ENCODE assay signal across 27 mouse cellular contexts in the genomic region with DNA sequence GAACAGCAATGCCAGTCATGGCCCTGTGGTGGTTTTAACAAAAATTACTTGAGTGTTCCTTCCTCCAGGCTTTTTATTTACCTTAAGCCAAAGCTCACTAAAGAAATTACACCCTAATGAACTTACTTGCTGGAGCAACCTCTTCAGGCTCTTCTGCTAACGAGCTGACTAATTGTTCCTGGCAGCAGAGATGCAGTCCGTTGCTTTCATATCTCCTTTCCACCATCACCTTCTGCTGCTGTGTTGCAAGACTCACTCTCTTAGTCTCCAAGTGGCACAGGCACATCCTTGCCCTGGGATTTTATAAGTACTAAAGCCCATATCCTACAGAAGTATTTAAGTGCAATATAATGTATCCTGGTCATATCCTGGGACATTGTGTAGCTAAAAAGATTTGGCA.
A peak's percentile ranks its signal among the peaks of the same experiment; 100 is the strongest.
DNase-seq lines count a peak whose midpoint lies in the region; ATAC-seq and TF ChIP-seq lines count a peak whose summit lies in the region.
"Had no signal": no experiment of that assay in that cellular context is flagged by ENCODE, and none has a peak within 500 bp of the region (broad histone marks: within the 10 kb centered on the region; RNA-seq: fewer than 3 reads in every experiment).

No protein-coding gene starts in this region.

- H3K79me2 ChIP-seq in MEL (ENCODE audit: control insufficient read depth, insufficient read depth, low read length, poor library complexity): no peaks in the 10 kb centered on the region

- 0 out of 2 replicates have a peak overlapping the region, but pooled peaks have one; percentile 28 for H3K27ac ChIP-seq in forebrain, embryonic 13.5 days
- H3K27ac ChIP-seq in forebrain, embryonic 10.5 days: no peak overlapping the region
- H3K27ac ChIP-seq in MEL (ENCODE audit: control insufficient read depth, low read depth, low read length): peak overlapping the region; percentile 71; the same call in 1 of the 2 replicates
- H3K27ac ChIP-seq: embryonic facial prominence, embryonic 15.5 days; heart, embryonic 13.5 days; hindbrain, embryonic 14.5 days; kidney, postnatal 0 days; liver, embryonic 12.5 days; midbrain, embryonic 15.5 days; neural tube, embryonic 12.5 days; stomach, embryonic 15.5 days had no signal

- no peak overlapping the region for H3K9ac ChIP-seq in forebrain, embryonic 13.5 days
- no peak overlapping the region; the same call in 1 of the 2 replicates for H3K9ac ChIP-seq in MEL (ENCODE audit: control insufficient read depth, low read depth, low read length, poor library complexity, severe bottlenecking)
- H3K9ac ChIP-seq: embryonic facial prominence, embryonic 15.5 days; forebrain, postnatal 0 days; heart, embryonic 13.5 days; hindbrain, embryonic 14.5 days; liver, embryonic 12.5 days; midbrain, embryonic 15.5 days; neural tube, embryonic 12.5 days; stomach, embryonic 15.5 days had no signal

- peak; percentile 44; the same call in 1 of the 2 replicates for ATAC-seq in forebrain, embryonic 13.5 days
- peak; percentile 48; the same call in 1 of the 2 replicates for ATAC-seq in erythroid progenitor cell, adult 5-6 weeks (replicated peaks; ENCODE audit: low FRiP score, poor library complexity, severe bottlenecking)
- ATAC-seq in megakaryocyte, adult 5-6 weeks (ENCODE audit: poor library complexity, severe bottlenecking): peak; percentile 77
- ATAC-seq: CD4-positive, CD25-positive, alpha-beta regulatory T cell, adult 4 months; forebrain, postnatal 0 days; liver, embryonic 12.5 days; midbrain, embryonic 15.5 days had no signal

- no peaks in the 10 kb centered on the region for H3K9me3 ChIP-seq in forebrain, embryonic 13.5 days (replicated peaks)
- H3K9me3 ChIP-seq in forebrain, embryonic 10.5 days: no peaks in the 10 kb centered on the region
- no peaks in the 10 kb centered on the region for H3K9me3 ChIP-seq in MEL (replicated peaks; ENCODE audit: insufficient read depth, low read length)
- H3K9me3 ChIP-seq: embryonic facial prominence, embryonic 15.5 days; heart, embryonic 13.5 days; liver, embryonic 12.5 days; midbrain, embryonic 15.5 days; neural tube, embryonic 12.5 days; stomach, embryonic 15.5 days had no signal

- peak; percentile 90 to 91 for TF ChIP-seq EP300 in MEL (IDR thresholded peaks at IDR 0.05; ENCODE audit: low read depth in 1 of 2, low read length in 2 of 2)

- H3K27me3 ChIP-seq in forebrain, embryonic 13.5 days: no peaks in the 10 kb centered on the region
- H3K27me3 ChIP-seq in forebrain, embryonic 10.5 days (ENCODE audit: poor library complexity, severe bottlenecking): no peaks in the 10 kb centered on the region
- H3K27me3 ChIP-seq in MEL (ENCODE audit: control insufficient read depth in 1 of 2, insufficient read depth in 2 of 2, low read length in 2 of 2): no peaks in the 10 kb centered on the region
- H3K27me3 ChIP-seq: embryonic facial prominence, embryonic 15.5 days; heart, embryonic 13.5 days; liver, embryonic 12.5 days; midbrain, embryonic 15.5 days; neural tube, embryonic 12.5 days; stomach, embryonic 15.5 days had no signal

- TF ChIP-seq POLR2A in MEL (IDR thresholded peaks at IDR 0.05; ENCODE audit: control insufficient read depth in 1 of 2, insufficient read depth in 1 of 2, low read depth in 1 of 2, low read length in 2 of 2, poor library complexity in 1 of 2): no peak

- DNase-seq in forebrain, embryonic 10.5 days (ENCODE audit: extremely low spot score, low spot score): no peak
- DNase-seq in MEL (ENCODE audit: low read depth, low spot score): peak; percentile 88
- no peak for DNase-seq in adrenal gland, postnatal 4 days (ENCODE audit: low spot score in 2 of 2)
- no peak for DNase-seq in heart, postnatal 10 days
- DNase-seq in heart, postnatal 25 days (ENCODE audit: low spot score): no peak
- DNase-seq: adrenal gland, adult 8-10 months; cerebellum, adult 9-10 months; forebrain, postnatal 0 days; heart, adult 18-20 months; heart, postnatal 36 days; kidney, adult 2 months; lung, adult 18-20 months; lung, postnatal 14 days; right cerebral cortex, adult 18-20 months; thymus, postnatal 36 days had no signal

- intact Hi-C loops in heart, postnatal 10 days (cut with DNase I): no loop called here
- intact Hi-C loops in heart, postnatal 25 days (cut with DNase I): no loop called here

- 24% methylated on average over 2 of the region's 2 CpGs for WGBS in forebrain, embryonic 13.5 days
- WGBS in forebrain, embryonic 10.5 days: 49% methylated on average over 2 of the region's 2 CpGs

- TF ChIP-seq RAD21 in MEL (IDR thresholded peaks at IDR 0.05; ENCODE audit: low read depth, low read length): no peak

- H3K36me3 ChIP-seq in forebrain, embryonic 13.5 days (ENCODE audit: poor library complexity, severe bottlenecking): no peaks in the 10 kb centered on the region
- no peaks in the 10 kb centered on the region for H3K36me3 ChIP-seq in forebrain, embryonic 10.5 days (replicated peaks)
- H3K36me3 ChIP-seq in MEL (ENCODE audit: control insufficient read depth in 1 of 2, insufficient read depth in 2 of 2, low read length in 2 of 2): peaks cover 0 to 26% of the 10 kb centered on the region in 2 experiments; a peak in 2 of 4 replicates
- H3K36me3 ChIP-seq: embryonic facial prominence, embryonic 15.5 days; heart, embryonic 13.5 days; liver, embryonic 12.5 days; midbrain, embryonic 15.5 days; neural tube, embryonic 12.5 days; stomach, embryonic 15.5 days had no signal

- H3K4me3 ChIP-seq in forebrain, embryonic 13.5 days: no peak overlapping the region
- no peak overlapping the region for H3K4me3 ChIP-seq in forebrain, embryonic 10.5 days
- no peak overlapping the region for H3K4me3 ChIP-seq in MEL (ENCODE audit: control insufficient read depth in 1 of 2, insufficient read depth in 1 of 2, low read depth in 2 of 2, low read length in 2 of 2)
- H3K4me3 ChIP-seq: embryonic facial prominence, embryonic 15.5 days; heart, embryonic 13.5 days; liver, embryonic 12.5 days; midbrain, embryonic 15.5 days; neural tube, embryonic 12.5 days; stomach, embryonic 15.5 days had no signal

- TF ChIP-seq CTCF in MEL (IDR thresholded peaks at IDR 0.05 in 2 of 3, conservative IDR thresholded peaks at IDR 0.05 in 1 of 3; ENCODE audit: control insufficient read depth in 1 of 3, insufficient read depth in 1 of 3, low read depth in 2 of 3, low read length in 3 of 3, poor library complexity in 1 of 3, severe bottlenecking in 1 of 3): no peak

- no peak overlapping the region for H3K4me2 ChIP-seq in forebrain, embryonic 13.5 days
- H3K4me2 ChIP-seq: embryonic facial prominence, embryonic 15.5 days; heart, embryonic 13.5 days; hindbrain, embryonic 14.5 days; liver, embryonic 12.5 days; midbrain, embryonic 15.5 days; neural tube, embryonic 12.5 days; stomach, embryonic 15.5 days had no signal

- peaks cover 30% of the 10 kb centered on the region for H3K4me1 ChIP-seq in forebrain, embryonic 13.5 days
- H3K4me1 ChIP-seq in forebrain, embryonic 10.5 days: peaks cover 34% of the 10 kb centered on the region
- peaks cover 20 to 22% of the 10 kb centered on the region in 2 experiments for H3K4me1 ChIP-seq in MEL (ENCODE audit: control insufficient read depth in 1 of 2, insufficient read depth in 2 of 2, low read length in 2 of 2)
- H3K4me1 ChIP-seq: heart, embryonic 13.5 days; liver, embryonic 12.5 days; neural tube, embryonic 12.5 days; stomach, embryonic 15.5 days had no signal

TF ChIP-seq in MEL, 35 proteins besides CTCF, POLR2A, EP300 and RAD21 (continues in another document):
- TF ChIP-seq POLR2AphosphoS2 (IDR thresholded peaks at IDR 0.05; ENCODE audit: low read length) (no peak), MEF2A (IDR thresholded peaks at IDR 0.05; ENCODE audit: extremely low read depth, insufficient replicate concordance, low read depth, low read length, poor library complexity, severe bottlenecking) (no peak), SMC3 (IDR thresholded peaks at IDR 0.05; ENCODE audit: low read depth, low read length) (no peak), NELFE (IDR thresholded peaks at IDR 0.05; ENCODE audit: low read depth, low read length) (no peak), MAX (IDR thresholded peaks at IDR 0.05; ENCODE audit: low read length) (no peak), ELF1 (IDR thresholded peaks at IDR 0.05; ENCODE audit: low read depth, low read length) (no peak), NRF1 (IDR thresholded peaks at IDR 0.05; ENCODE audit: insufficient read depth, low read depth, low read length, poor library complexity, severe bottlenecking) (no peak), POLR2AphosphoS5 (IDR thresholded peaks at IDR 0.05; ENCODE audit: borderline replicate concordance, low read depth, low read length) (no peak), ZMIZ1 (IDR thresholded peaks at IDR 0.05; ENCODE audit: low read depth, low read length) (no peak), MYC (IDR thresholded peaks at IDR 0.05; ENCODE audit: low read depth, low read length) (no peak), TAL1 (IDR thresholded peaks at IDR 0.05; ENCODE audit: low read length) (peak; percentile 7; the same call in 1 of the 2 replicates), ZKSCAN1 (IDR thresholded peaks at IDR 0.05; ENCODE audit: low read depth, low read length) (no peak), RCOR1 (IDR thresholded peaks at IDR 0.05; ENCODE audit: low read depth, low read length) (peak; percentile 21; the same call in 1 of the 2 replicates), USF1 (IDR thresholded peaks at IDR 0.05; ENCODE audit: low read depth, low read length) (no peak), CHD2 (IDR thresholded peaks at IDR 0.05; ENCODE audit: low read length) (no peak), SIN3A (IDR thresholded peaks at IDR 0.05; ENCODE audit: low read length) (0 out of 2 replicates have a peak, but pooled peaks have one; percentile 38), BHLHE40 (IDR thresholded peaks at IDR 0.05; ENCODE audit: borderline replicate concordance, low read depth, low read length) (no peak), MAFK (IDR thresholded peaks at IDR 0.05; ENCODE audit: borderline replicate concordance, low read depth, low read length) (no peak; the same call in 1 of the 2 replicates), MXI1 (IDR thresholded peaks at IDR 0.05; ENCODE audit: low read depth, low read length) (no peak), E2F4 (IDR thresholded peaks at IDR 0.05; ENCODE audit: borderline replicate concordance, low read depth, low read length) (no peak), GABPA (IDR thresholded peaks at IDR 0.05; ENCODE audit: low read depth, low read length) (peak; percentile 40; the same call in 1 of the 2 replicates), ZNF384 (IDR thresholded peaks at IDR 0.05; ENCODE audit: low read depth, low read length) (no peak), ETS1 (IDR thresholded peaks at IDR 0.05; ENCODE audit: low read depth, low read length) (peak; percentile 50), MAZ (IDR thresholded peaks at IDR 0.05; ENCODE audit: low read depth, low read length) (0 out of 2 replicates have a peak, but pooled peaks have one; percentile 12), HCFC1 (IDR thresholded peaks at IDR 0.05; ENCODE audit: low read depth, low read length) (no peak), UBTF (IDR thresholded peaks at IDR 0.05; ENCODE audit: borderline replicate concordance, insufficient read depth, low read depth, low read length) (no peak), JUND (IDR thresholded peaks at IDR 0.05; ENCODE audit: low read depth, low read length) (no peak)
